Comparison of ENCODE assay signal across 8 mouse cellular contexts in the genomic region with DNA sequence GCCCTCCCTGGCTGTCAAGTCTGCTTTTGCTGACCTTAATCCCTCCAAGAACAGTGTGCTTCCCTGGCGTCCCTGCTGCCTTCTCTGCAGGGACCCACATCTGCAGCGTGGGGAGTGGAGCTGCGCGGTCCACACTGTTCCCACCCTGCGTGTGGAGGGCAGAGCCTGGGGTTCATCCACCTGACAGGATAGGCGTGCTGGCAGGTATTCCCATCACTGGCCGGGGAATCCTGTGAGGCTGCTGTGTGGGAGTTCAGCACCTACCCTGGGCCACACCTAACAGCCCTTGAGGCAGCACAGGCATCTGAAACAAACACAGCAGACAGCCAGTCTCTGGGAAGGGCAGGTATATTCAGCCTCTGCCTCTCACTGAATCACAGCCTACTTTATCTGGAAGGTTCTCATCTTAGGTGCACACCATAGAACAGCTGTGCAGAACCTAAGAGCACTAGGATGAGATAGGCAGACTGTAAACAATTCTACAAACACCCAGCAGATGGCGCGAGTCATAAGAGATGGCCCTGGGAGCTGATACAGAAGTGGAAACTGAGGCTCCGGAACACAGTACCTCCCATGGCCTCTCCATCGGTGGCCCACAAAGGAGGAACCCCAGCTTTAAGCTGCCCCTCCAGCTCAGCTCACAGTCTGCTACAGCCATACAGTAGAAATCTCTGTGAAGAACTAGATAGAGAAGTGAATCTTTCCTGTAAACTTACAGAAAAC. TPM values are rescaled to one million over a fixed set of nuclear protein-coding genes. Genes with fewer than 3 reads are reported as not detected.
A peak's percentile ranks its signal among the peaks of the same experiment; 100 is the strongest.
DNase-seq lines count a peak whose midpoint lies in the region; ATAC-seq and TF ChIP-seq lines count a peak whose summit lies in the region.

No protein-coding gene starts in this region.

- TF ChIP-seq CTCF in heart, postnatal 0 days (IDR thresholded peaks at IDR 0.05; ENCODE audit: low read depth) = peak; percentile 55

- no peaks in the 10 kb centered on the region for H3K27me3 ChIP-seq in heart, postnatal 0 days (ENCODE audit: control insufficient read depth, insufficient read depth, low read length)

- no peaks in the 10 kb centered on the region for H3K9me3 ChIP-seq in heart, postnatal 0 days (replicated peaks; ENCODE audit: control insufficient read depth, low read length)

- no peak for TF ChIP-seq EP300 in heart, postnatal 0 days (IDR thresholded peaks at IDR 0.05; ENCODE audit: low read depth)

- peak overlapping the region; percentile 42 for H3K4me2 ChIP-seq in heart, postnatal 0 days (ENCODE audit: low read depth, low read length)

- intact Hi-C loops in gastrocnemius, postnatal 36 days (cut with DNase I) = loop anchor here (5.0 kb wide), 1 partner anchor 62 kb away; no protein-coding TSS in a partner anchor

- H3K36me3 ChIP-seq in heart, postnatal 0 days (replicated peaks; ENCODE audit: control insufficient read depth, insufficient read depth, low read length) = peaks cover 13% of the 10 kb centered on the region

- no peak overlapping the region for H3K9ac ChIP-seq in heart, postnatal 0 days (replicated peaks; ENCODE audit: low read depth, low read length)

- H3K4me1 ChIP-seq in heart, postnatal 0 days (ENCODE audit: control insufficient read depth, insufficient read depth) = peaks cover 40% of the 10 kb centered on the region

- H3K4me3 ChIP-seq in heart, postnatal 0 days (ENCODE audit: low read depth, low read length) = no peak overlapping the region

- 64% methylated on average over 11 of the region's 11 CpGs for WGBS in heart, postnatal 0 days

- peak; percentile 31 to 45 for DNase-seq in adrenal gland, adult 18-20 months (ENCODE audit: low spot score in 2 of 2)
- DNase-seq in adrenal gland, postnatal 4 days (ENCODE audit: low spot score in 2 of 2) = no peak
- DNase-seq in left cerebral cortex, adult 18-20 months (ENCODE audit: low spot score in 2 of 2) = peak; percentile 44 to 55
- no peak for DNase-seq in left cerebral cortex, adult 8-10 months (ENCODE audit: low spot score in 2 of 2)
- DNase-seq in ZHBTc4 (ENCODE audit: low read depth, low spot score) = peak; percentile 60
- no peak for DNase-seq in heart, postnatal 0 days (ENCODE audit: low spot score)
- DNase-seq in mesoderm, embryonic 11.5 days (ENCODE audit: low read depth, low spot score) = peak; percentile 28
- no peak for DNase-seq in gastrocnemius, postnatal 36 days

- no peak for ATAC-seq in heart, postnatal 0 days (ENCODE audit: insufficient read depth, low read depth)

- peak overlapping the region; percentile 52; the same call in 1 of the 2 replicates for H3K27ac ChIP-seq in heart, postnatal 0 days (ENCODE audit: low read depth)

RNA-seq across cellular contexts. Expression of a gene that starts 3.2 kb away (rescaled TPM):
- total RNA-seq in adrenal gland, adult 18-20 months (2021) = 10 to 100 TPM; 19.6 to 29.9 TPM
- 10 to 100 TPM; 41.9 to 51.7 TPM for total RNA-seq in adrenal gland, postnatal 4 days (2021)
- 1 to 10 TPM; 2.5 TPM for total RNA-seq in left cerebral cortex, adult 18-20 months (2021)
- total RNA-seq in left cerebral cortex, adult 8-10 months (2022) = 1 to 10 TPM; 4.0 to 4.7 (median 4.3) TPM
- 124 and 149 TPM in 2 replicates for total RNA-seq in heart, postnatal 0 days (2014; rRNA removed; ENCODE audit: low replicate concordance)
- polyA plus RNA-seq in heart, postnatal 0 days (2015; fragmentation: Nextera tagmentation; extraction: Ambion mirVana) = 58.0 and 66.5 TPM in 2 replicates
- total RNA-seq in gastrocnemius, postnatal 36 days (2021) = 10 to 100 TPM; 44.0 to 49.7 TPM

Comparison
In these comparisons a context has a peak if more than half of its experiments do, and no peak if none do; other contexts are left out.
1. DNase-seq: peak in adrenal gland, adult 18-20 months (2 of 2), left cerebral cortex, adult 18-20 months (2 of 2), ZHBTc4 (single experiment) and mesoderm, embryonic 11.5 days (single experiment); none in adrenal gland, postnatal 4 days (0 of 2), left cerebral cortex, adult 8-10 months (0 of 2), heart, postnatal 0 days (single experiment) and gastrocnemius, postnatal 36 days (0 of 2).